Mouse (Mus musculus) liver, postnatal 0 days (tissue): ENCODE results near the gene Sdc4. TPM values are rescaled to one million over a fixed set of nuclear protein-coding genes. Genes with fewer than 3 reads are reported as not detected.

ENCODE experiments used
- ATAC-seq: fragments of 200-750 bp; cut with Nextera tagmentation; 2 replicates; pipeline ENCODE4 v1.8.0; 2017; ENCODE audit warnings: mild to moderate bottlenecking, moderate library complexity
- DNase-seq: peaks from one replicate; pipeline ENCODE4 v3.0.0-alpha.2; 2016
- H3K27ac ChIP-seq: fragments of 300-500 bp; sonication (generic); 2 replicates; pipeline ENCODE4 v1.5.1; 2014; ENCODE audit warnings: antibody characterized with exemption, moderate library complexity, mild to moderate bottlenecking, low read depth
- H3K27me3 ChIP-seq: fragments of 300-500 bp; sonication (generic); 2 replicates; pipeline ENCODE4 v1.6.1; 2014; ENCODE audit warnings: low read length, control low read depth, mixed read lengths; ENCODE audit not compliant: insufficient read depth
- H3K36me3 ChIP-seq: fragments of 300-500 bp; sonication (generic); replicated peaks from 2 replicates; pipeline ENCODE4 v1.6.1; 2014; ENCODE audit warnings: mild to moderate bottlenecking, control low read depth, low read length, moderate library complexity, mixed read lengths; ENCODE audit not compliant: insufficient read depth
- H3K4me1 ChIP-seq: fragments of 300-500 bp; sonication (generic); 2 replicates; pipeline ENCODE4 v1.6.1; 2014; ENCODE audit warnings: antibody characterized with exemption, mild to moderate bottlenecking, control low read depth; ENCODE audit not compliant: insufficient read depth
- H3K4me2 ChIP-seq: fragments of 300-500 bp; sonication (generic); 2 replicates; pipeline ENCODE4 v1.6.1; 2014; ENCODE audit warnings: low read depth, mild to moderate bottlenecking, low read length, moderate library complexity, mixed read lengths
- H3K4me3 ChIP-seq: fragments of 300-500 bp; sonication (generic); 2 replicates; pipeline ENCODE4 v1.5.1; 2014; ENCODE audit warnings: low read depth, low read length
- H3K9ac ChIP-seq: fragments of 300-500 bp; sonication (generic); replicated peaks from 2 replicates; pipeline ENCODE4 v1.6.1; 2014; ENCODE audit warnings: mild to moderate bottlenecking, moderate library complexity
- H3K9me3 ChIP-seq: fragments of 300-500 bp; sonication (generic); 2 replicates; pipeline ENCODE4 v1.6.1; 2016; ENCODE audit warnings: mild to moderate bottlenecking, control low read depth, low read length, mixed read lengths
- CTCF ChIP-seq: sonication (generic); IDR thresholded peaks from 2 replicates; pipeline ENCODE4 v1.5.1; 2016; ENCODE audit warnings: antibody characterized with exemption, low read depth
- EP300 ChIP-seq: IDR thresholded peaks from 2 replicates; pipeline ENCODE4 v1.6.1; 2016; ENCODE audit warnings: antibody characterized with exemption, low read depth, mild to moderate bottlenecking
- WGBS: fragments of 180-500 bp; shearing (Covaris S2); extraction: QIAGEN DNeasy Blood & Tissue Kit; methylation state at CpG from one replicate; pipeline ENCODE4 v1.1.7; 2014; ENCODE audit not compliant: insufficient replicate concordance; 5-methylcytosine and 5-hydroxymethylcytosine counted together
- polyA plus RNA-seq: library from polyadenylated mRNA; unstranded; fragments of >200 nt; fragmentation: Nextera tagmentation; extraction: Ambion mirVana; gene quantifications from 2 replicates; pipeline ENCODE4 v1.2.1, GENCODE M21; 2015

Gene Sdc4
- polyA plus RNA-seq, 1 experiment from 2014 or later: 208 TPM

GRCm38 (mm10) chr2:164470254-164470653 is 26.6 kb upstream of the Sdc4 start:
- Histone ChIP-seq H3K27me3 (no peaks in the 10 kb centered on the region), H3K9ac (no peak overlapping the region), H3K9me3 (no peaks in the 10 kb centered on the region), H3K36me3 (peaks cover 6% of the 10 kb centered on the region; the same call in 1 of the 2 replicates), H3K4me2 (no peak overlapping the region), H3K4me3 (no peak overlapping the region), H3K27ac (no peak overlapping the region), H3K4me1 (no peaks in the 10 kb centered on the region)
- ATAC-seq (peak; percentile 63), DNase-seq (peak; percentile 70)
- 22% methylated on average over 10 of the region's 10 CpGs for WGBS
- TF ChIP-seq CTCF (peak; percentile 80), EP300 (no peak)

GRCm38 (mm10) chr2:164466787-164467186 is 23.1 kb upstream of the Sdc4 start:
- H3K4me2 ChIP-seq: no peak overlapping the region
- WGBS: 64% methylated on average over 5 of the region's 5 CpGs
- H3K9me3 ChIP-seq: no peaks in the 10 kb centered on the region
- no peaks in the 10 kb centered on the region for H3K27me3 ChIP-seq
- H3K36me3 ChIP-seq: peaks cover 23% of the 10 kb centered on the region
- H3K4me1 ChIP-seq: peaks cover 7% of the 10 kb centered on the region
- no peak overlapping the region for H3K4me3 ChIP-seq
- no peak for ATAC-seq
- H3K27ac ChIP-seq: no peak overlapping the region
- H3K9ac ChIP-seq: no peak overlapping the region
- TF ChIP-seq CTCF (no peak), EP300 (no peak)
- DNase-seq: no peak

DNA sequence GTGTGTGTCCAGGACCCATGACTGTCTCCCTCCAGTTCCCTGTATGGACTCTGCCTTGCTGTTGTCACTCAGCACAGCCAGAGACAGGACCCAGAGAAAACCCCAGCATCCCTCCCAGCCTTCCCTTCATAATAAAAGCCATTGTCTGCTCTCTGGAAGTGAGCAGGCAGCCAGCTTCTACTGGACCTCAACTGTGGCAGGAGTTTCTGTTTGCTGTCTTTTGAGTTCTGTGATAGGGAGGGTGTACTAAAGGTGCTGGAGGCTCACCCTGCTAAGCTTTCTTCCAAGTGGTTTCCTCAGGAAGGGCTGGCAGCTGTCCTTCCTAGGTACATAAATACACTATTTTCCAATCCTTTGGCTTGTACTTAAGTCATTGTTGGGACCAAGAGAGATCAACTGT is 21.5 kb upstream of the Sdc4 start:
- H3K4me3 ChIP-seq: no peak overlapping the region
- no peak for DNase-seq
- H3K4me2 ChIP-seq: no peak overlapping the region
- no peak overlapping the region for H3K9ac ChIP-seq
- no peak for ATAC-seq
- H3K27me3 ChIP-seq: no peaks in the 10 kb centered on the region
- H3K4me1 ChIP-seq: peaks cover 10% of the 10 kb centered on the region
- peaks cover 23% of the 10 kb centered on the region for H3K36me3 ChIP-seq
- TF ChIP-seq EP300 (no peak), CTCF (no peak)
- no peaks in the 10 kb centered on the region for H3K9me3 ChIP-seq
- no peak overlapping the region for H3K27ac ChIP-seq

DNA sequence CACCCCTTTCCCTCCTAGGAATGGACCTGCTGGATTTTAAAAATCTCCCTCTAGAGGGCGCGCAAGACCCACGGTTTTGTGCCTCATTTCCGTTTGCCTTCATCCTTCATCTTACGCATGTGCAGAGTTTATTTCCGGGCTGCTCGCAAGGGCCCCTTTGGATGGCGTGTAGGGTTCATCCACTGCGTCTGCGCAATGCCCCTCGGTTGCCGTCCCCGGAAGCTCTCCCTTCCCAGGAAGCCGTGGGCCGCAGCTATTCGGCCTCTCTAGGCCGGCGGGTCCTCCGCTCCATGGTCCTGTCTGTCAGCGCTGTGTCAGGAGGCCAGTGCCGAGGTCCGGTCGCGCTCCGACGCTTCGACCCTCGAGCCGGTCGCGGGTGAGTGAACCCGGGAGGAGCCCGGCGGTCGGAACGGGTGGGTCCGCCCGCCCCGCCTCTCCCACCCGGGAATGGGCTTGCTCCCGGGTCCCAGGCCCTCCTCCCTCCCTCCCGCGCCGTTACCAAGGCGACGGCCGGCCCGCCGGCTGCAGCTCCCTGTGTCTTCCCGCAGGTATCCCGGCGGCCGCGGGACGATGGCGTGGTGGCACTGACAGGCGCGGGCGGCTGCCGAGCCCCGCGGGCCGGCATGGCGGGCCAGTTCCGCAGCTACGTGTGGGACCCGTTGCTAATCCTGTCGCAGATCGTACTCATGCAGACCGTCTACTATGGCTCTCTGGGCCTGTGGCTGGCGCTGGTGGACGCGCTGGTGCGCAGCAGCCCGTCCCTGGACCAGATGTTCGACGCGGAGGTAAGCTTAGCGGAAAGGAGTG is 17.3 kb upstream of the Sdc4 start, which contains the start of gene Gm20458:
Gene Gm20458, plus strand, starts transcription at position 223 of the 807 bp plus-strand sequence.
- TF ChIP-seq EP300 (peak; percentile 27; the same call in 1 of the 2 replicates), CTCF (peak; percentile 88)
- DNase-seq (peak; percentile 92), ATAC-seq (peak; percentile 88)
- WGBS: under 1% methylated on average over 54 of the region's 79 CpGs
- Histone ChIP-seq H3K27ac (peak within 1 kb of the TSS; percentile 93), H3K27me3 (no peaks in the 10 kb centered on the region), H3K9me3 (no peaks in the 10 kb centered on the region), H3K36me3 (peaks cover 17% of the 10 kb centered on the region), H3K4me2 (peak within 1 kb of the TSS; percentile 81), H3K4me1 (peaks cover 18% of the 10 kb centered on the region), H3K4me3 (peak within 1 kb of the TSS; percentile 73), H3K9ac (peak within 1 kb of the TSS; percentile 81)

GRCm38 (mm10) chr2:164458535-164458934 is 14.8 kb upstream of the Sdc4 start:
- Histone ChIP-seq H3K27ac (peak overlapping the region; percentile 93), H3K27me3 (no peaks in the 10 kb centered on the region), H3K36me3 (peaks cover 4% of the 10 kb centered on the region; the same call in 1 of the 2 replicates), H3K4me1 (peaks cover 25% of the 10 kb centered on the region), H3K9me3 (no peaks in the 10 kb centered on the region), H3K9ac (0 out of 2 replicates have a peak overlapping the region, but pooled peaks have one; percentile 2), H3K4me3 (no peak overlapping the region), H3K4me2 (peak overlapping the region; percentile 52; the same call in 1 of the 2 replicates)
- ATAC-seq (peak; percentile 57), DNase-seq (peak; percentile 60)
- TF ChIP-seq CTCF (no peak), EP300 (peak; percentile 86)
- 29% methylated on average over 8 of the region's 8 CpGs for WGBS

DNA sequence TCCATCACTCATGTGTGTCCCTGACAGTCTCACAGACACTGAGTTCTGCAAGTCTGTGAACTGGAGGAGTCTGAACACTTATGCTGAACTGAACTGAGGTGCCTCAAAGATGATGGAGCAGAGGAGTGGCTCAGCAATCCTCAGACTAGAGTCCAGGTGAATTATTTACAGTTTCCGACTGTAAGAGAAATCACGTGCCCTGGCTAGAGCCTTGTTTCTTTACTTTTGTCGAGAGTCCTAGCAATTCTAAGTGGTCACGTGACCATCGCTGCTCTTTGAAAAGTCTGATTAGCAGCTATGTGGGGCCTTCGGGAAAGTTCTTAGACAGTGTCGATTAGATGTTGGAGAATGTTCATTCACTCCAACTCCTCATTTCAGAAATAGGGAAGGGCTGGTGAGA is 14.3 kb upstream of the Sdc4 start:
- no peaks in the 10 kb centered on the region; the same call in 1 of the 2 replicates for H3K36me3 ChIP-seq
- 48% methylated on average over 7 of the region's 7 CpGs for WGBS
- H3K9me3 ChIP-seq: no peaks in the 10 kb centered on the region
- 0 out of 2 replicates have a peak overlapping the region, but pooled peaks have one; percentile 2 for H3K9ac ChIP-seq
- ATAC-seq (peak; percentile 3), DNase-seq (peak; percentile 29)
- H3K4me1 ChIP-seq: peaks cover 25% of the 10 kb centered on the region
- TF ChIP-seq EP300 (peak; percentile 16; the same call in 1 of the 2 replicates), CTCF (no peak)
- no peaks in the 10 kb centered on the region for H3K27me3 ChIP-seq
- H3K4me2 ChIP-seq: peak overlapping the region; percentile 52; the same call in 1 of the 2 replicates
- H3K4me3 ChIP-seq: no peak overlapping the region
- peak overlapping the region; percentile 93 for H3K27ac ChIP-seq
